Mouse (Mus musculus): ENCODE measurements around the gene Zkscan17.
A peak's percentile ranks its signal among the peaks of the same experiment; 100 is the strongest.

The Zkscan17 gene

DNA sequence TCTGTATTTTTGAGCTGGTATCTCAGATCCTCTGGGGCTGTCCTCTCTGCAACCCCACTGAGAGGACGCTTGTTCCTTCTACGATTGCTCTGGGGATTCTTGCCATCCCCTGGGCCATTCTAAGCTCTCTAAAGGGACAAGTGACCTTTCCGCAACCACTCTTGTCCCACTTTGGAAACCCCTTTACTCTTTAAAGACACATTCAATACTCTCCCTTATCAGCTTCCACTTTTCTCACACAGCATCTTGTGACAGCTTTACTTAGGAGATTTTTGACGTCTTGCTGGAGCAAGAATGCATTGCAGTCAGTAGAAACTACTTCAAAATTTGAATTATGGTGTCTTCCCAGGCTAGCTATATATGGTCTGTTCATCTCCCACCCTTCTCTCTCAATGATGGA is 75.5 kb downstream of the Zkscan17 start, which contains the start of gene Snap47:
Snap47 (minus strand) TSS at position 101 of the 400 bp plus-strand sequence.
- no peak for DNase-seq

DNA sequence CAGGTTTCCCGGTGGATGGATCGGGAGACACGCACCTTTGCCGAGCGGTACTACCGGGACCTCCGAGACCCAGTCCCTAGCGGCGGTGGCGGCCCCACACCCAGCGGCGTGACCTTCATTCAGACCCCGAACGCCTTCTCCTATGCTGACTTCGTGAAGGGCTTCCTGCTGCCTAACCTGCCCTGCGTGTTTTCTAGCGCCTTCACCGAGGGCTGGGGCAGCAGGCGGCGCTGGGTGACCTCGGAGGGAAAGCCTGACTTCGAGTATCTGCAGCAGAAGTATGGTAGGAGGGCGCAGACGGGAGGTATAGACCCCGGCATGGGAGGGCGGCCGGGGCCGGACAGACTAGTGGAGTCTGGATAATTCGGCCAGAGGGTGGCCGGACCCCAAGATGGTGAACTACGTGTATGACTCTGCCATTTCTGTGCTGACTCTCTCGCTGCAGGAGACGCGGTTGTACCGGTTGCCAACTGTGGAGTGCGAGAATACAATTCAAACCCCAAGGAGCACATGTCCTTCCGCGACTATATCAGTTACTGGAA is 76.2 kb downstream of the Zkscan17 start:
- DNase-seq = no peak

GRCm38 (mm10) chr11:59449741-59450229 is 76.8 kb downstream of the Zkscan17 start, which contains the start of gene Jmjd4:
Gene Jmjd4 (plus strand): TSS chr11:59450045.
- peak; percentile 91 to 93 for DNase-seq

DNA sequence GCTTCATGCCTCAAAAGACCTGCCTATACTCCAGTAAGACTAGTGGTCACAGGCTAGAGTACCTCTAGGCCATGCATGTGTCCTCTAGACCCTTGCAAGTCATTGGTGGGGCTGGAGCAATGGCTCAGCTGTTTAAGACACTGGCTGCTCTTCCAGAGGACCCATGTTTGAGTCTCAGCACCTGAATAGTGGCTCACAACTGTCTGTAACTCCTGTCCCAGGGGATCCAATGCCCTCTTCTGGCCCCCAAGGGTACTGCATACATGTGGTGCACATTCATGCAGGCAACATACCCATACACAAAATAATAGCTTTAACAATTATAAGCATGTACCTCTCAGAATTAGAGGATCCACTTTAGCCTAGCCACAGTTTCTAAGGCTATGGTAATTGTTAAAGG is 83.4 kb downstream of the Zkscan17 start:
- DNase-seq = peak; percentile 36 to 39

GRCm38 (mm10) chr11:59437954-59438353 is 88.6 kb downstream of the Zkscan17 start:
- DNase-seq = no peak

Measured in B cell, adult 2 months (primary cell).